Mouse (Mus musculus) adrenal gland, adult 2 months (tissue): ENCODE results near the gene Srp9. TPM values are rescaled to one million over a fixed set of nuclear protein-coding genes. Genes with fewer than 3 reads are reported as not detected.
"Not testable (repeated sequence)": the region's sequence is repeated elsewhere in the genome, so short reads cannot be mapped to it uniquely, and the experiment has no call there.

ENCODE experiments used
- DNase-seq: peaks from one replicate; pipeline ENCODE4 v3.0.0; 2021
- polyA plus RNA-seq: library from polyadenylated mRNA; depleted of rRNA; stranded (reverse); fragments of >200 nt; gene quantifications from 2 replicates; pipeline ENCODE4 v1.2.3, GENCODE M21; 2012; rRNA removed
- total RNA-seq, 2 experiments: library from RNA; stranded (reverse); gene quantifications; 2 replicates each; pipeline ENCODE4 v1.2.3; 2021

Srp9 gene
- total and polyA plus RNA-seq, 3 experiments, result 29.6 to 64.9 (median 46.4) TPM

DNA sequence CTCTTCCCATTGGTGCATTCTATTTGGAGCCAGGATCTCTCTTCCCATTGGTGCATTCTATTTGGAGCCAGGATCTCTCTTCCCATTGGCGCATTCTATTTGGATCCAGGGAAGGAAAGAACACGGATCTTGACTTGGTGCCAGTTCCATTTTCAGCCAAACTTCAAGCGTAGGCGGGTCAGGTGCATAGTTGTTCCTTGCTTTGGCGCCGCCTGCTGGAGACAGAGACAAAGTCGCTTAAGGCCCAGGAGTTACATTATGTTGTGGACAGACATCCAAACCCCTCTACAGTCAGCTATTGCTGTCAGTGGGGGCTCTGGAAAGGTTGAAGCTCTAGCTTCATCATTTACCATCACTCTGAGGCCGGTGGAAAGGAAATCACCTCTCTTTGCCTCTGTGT, 18.8 kb downstream of the Srp9 start:
- DNase-seq, result no peak

DNA sequence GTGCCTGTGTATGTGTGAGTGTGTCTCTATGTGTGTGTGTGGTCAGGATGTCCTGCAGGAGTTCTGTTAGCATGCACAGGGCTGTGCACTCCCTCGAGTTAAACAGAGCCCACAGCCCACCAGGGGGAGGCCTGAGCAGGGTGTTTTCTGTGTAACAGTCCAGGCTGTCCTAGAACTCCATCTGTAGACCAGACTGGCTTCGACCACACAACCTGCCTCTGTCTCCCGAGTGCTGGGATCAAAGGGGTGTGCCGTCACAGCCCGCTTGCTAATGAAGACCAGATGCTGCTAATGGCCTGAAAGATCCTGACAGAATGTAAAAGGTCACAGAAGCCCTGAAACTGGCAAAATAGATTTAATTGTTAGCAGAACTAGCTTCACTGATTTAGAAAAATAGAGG, 21.0 kb downstream of the Srp9 start:
- no peak for DNase-seq

DNA sequence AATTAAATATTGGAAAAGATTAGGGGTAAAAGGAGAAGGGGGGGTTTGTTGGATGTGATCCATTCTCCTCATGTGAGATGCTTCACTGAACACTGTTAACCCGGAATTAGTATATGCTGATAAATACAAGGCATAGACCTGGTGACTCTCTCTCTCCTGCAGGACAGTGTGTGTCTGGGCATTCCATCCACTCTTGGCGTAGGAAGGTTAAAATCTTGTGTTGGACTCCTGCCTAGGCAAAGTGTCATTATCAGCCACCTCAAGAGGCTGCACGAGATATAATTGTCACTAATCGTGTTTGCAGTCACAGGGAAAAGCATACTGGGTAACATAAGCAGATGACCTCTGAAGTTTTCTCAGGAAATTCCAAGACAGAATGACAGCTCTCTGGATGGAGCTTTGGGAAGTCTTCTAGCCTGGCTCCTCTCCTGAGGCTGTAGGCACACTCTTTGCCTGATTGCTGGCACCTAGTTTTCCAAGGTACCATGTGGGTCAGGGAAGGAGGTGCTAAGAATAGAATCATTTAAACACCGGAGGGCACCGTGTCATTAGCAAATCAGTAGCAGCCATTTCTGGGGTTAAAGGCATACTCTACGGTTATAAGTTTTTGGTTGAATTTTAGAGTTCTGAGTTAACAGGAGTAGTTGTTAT, 24.5 kb downstream of the Srp9 start:
- no peak for DNase-seq

DNA sequence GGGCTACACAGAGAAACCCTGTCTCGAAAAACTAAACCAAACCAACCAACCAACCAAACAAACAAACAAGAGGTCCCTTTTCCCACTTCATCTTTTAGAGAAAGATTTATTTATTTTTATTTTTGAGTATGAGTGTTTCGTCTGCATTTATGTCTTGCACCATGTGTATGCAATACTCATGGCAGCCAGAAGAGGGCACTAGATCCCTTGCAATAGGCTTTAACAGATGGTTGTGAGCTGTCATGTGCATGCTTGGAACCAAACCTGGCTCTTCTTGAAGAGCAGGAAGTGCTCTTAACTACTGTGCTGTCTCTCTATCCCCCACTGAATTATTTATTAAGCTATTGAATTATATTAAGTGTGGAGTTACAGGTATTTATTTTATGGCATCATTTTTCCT, 25.4 kb downstream of the Srp9 start:
- no peak for DNase-seq

DNA sequence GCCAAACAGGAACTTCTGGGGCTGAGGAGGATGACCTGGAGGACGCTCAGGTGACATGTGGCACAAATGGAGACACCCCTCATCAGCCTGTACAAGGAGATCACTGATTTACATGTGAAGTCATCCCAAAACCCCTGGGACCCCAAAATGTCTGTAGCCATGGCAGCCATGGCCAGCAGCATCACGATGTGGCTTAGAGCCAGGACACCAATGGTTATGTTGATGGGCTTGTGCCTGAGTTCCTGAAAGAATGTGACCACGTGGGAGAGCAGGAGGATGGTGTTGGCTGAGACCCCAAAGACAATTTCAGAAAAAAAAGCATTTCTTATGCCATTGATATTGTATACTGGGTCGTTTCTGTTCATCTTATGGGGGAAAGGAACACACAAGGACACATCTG, 33.2 kb downstream of the Srp9 start:
- no peak for DNase-seq

DNA sequence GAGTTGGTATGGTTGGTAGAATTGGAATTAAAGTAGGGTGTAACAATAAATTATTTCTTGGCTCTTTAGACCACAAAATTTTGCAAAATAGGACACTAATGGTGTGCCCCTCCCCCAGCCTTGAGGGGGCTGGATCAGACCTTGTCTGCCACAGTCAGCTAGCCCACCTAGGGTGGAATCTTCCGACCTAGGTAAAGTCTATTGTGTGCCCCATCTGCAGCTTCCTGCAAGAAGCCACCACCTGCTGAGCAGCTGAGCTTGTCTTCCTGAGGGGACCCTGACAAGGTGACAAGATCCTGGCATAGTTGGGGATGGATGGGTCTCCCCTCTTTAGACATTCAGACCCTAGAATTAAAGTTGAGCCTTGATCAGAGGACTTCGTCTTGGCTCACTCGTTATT, 35.0 kb downstream of the Srp9 start:
- no peak for DNase-seq

DNA sequence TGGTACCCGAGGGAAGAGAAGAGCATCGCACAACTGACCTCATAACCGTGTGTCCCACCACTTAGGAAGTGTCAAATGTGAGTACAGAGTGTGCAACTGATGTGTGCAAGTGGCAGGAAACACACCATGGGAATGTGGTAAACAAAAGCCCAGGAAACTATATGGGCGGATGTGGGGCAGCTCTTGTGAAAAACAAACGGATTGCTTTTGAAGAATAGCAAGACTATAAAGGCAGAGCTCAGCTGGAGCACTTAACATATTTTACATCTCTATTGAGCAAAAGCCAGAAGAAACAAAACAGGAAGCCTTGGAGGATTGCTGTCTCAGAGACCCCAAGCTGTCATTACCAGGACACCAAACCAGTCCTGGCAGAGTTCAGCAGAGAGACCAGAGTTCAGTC, 38.4 kb downstream of the Srp9 start:
- DNase-seq, result no peak

DNA sequence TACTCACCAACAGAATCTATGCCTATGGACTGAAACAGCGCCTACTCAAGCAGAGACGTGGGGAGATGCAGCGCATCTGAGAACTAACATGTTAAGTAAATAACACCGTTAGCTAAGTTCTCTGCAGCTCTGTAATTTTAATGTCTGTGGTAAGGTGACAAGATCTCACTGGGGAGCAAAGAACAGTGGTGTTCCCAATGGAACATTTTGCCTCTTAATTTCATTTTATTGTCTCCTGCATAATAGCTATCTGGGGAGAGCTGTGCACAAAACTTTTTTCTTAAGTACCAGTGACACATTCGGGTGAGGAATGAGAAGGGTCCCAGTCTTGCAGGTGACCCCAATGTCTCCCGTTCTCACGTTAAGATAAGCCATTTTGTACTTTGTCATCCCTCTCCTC, 39.8 kb downstream of the Srp9 start, which contains the start of gene Vmn1r1:
Vmn1r1 (minus strand) TSS at position 101 of the 400 bp plus-strand sequence.
- no peak for DNase-seq

DNA sequence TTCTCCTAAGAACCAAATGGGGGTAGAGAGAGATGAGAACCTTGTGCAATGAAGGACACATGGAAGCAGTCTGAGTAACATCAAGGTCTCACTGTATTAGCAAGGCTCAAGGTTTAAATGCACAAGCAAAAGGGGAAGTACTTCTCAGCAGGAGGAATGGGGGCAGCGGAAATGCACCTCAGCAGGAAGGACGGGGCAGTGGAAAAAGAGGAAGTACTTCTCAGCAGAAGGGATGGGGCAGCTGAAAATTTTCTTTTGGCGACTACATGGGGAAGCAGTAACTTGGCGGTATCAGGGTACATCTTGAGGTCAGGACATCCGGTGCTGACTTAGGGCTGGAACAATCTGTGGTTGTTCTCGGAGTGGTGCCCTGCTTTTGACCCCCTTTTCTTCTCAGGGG, 45.7 kb downstream of the Srp9 start:
- not testable (repeated sequence) for DNase-seq

DNA sequence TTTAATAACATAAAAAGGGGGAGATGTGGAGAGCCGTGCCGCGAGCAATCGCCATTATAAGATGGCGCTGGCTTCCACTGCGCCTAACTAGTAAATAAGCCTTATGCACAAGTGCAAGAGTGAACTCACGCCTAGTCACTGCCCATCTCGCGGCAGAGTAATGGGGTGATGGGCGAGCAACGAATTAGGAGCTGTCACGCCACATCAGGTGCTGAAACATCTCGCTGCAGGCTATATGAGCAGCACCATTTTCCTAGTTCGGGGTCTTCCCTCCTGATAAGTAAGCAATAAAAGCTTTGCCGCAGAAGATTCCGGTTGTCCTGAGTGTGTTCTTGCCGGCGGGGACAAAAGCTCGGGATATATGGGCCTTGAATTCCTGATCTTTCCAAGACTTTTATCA, 52.4 kb downstream of the Srp9 start:
- not testable (repeated sequence) for DNase-seq

DNA sequence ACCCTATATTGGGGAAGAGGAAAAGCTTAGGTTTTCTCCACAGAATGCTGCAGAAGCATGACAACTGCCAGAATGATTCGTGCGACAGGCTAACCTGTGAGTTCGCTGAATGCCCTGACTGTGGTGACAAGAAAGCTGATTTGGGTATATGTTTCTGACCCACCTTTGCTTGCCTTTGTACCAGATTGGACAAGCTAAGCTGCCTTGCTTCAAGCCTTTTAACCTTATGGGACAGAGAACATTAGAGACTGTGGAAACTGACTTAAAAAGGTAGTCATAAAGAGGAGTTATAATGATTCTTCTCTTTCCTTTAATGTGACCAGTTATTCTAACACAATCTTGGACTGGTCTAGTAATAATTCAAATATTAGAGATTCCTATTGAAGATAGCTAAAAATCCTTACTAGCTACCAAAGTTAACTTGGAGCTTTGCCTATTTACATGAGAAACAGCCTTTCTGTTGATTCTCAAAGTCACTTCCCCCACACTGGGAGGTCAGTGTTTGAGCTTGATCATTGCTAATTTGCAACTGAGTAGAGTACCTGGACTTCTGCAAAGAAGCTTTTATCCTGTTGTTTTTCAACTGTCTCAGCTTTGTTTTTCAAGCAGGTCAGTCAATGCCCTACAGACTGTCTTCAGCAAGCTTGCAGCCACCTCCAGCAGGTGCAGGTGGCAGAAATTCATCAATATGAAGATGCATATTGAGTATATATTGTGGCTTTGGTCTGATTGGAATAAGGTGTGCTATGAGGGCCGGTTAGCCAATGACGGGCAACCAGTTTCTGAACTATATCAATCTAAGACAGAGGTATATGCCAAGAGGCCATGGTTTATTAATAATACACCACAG, 57.1 kb downstream of the Srp9 start:
- DNase-seq, result no peak

Other genes starting within 250 kb of the Srp9 start
- 10 to 100 TPM; 64.5 to 69.0 TPM for gene Enah, start 104.7 kb upstream of the Srp9 start, total RNA-seq
- gene Enah, start 104.7 kb upstream of the Srp9 start, polyA plus RNA-seq, result 17.3 and 21.9 TPM in 2 replicates
- gene Vmn1r1, start 39.7 kb downstream of the Srp9 start, total RNA-seq, result not detected
- not detected in 2 replicates for gene Vmn1r1, start 39.7 kb downstream of the Srp9 start, polyA plus RNA-seq
- 100 to 1,000 TPM in 1 of 2 experiments, 10 to 100 TPM in 1; 88.3 to 109 TPM for gene Degs1, start 158.1 kb downstream of the Srp9 start, total RNA-seq
- 41.6 and 50.5 TPM in 2 replicates for gene Degs1, start 158.1 kb downstream of the Srp9 start, polyA plus RNA-seq
- 10 to 100 TPM; 32.3 to 51.9 TPM for gene Fbxo28, start 216.9 kb downstream of the Srp9 start, total RNA-seq
- gene Fbxo28, start 216.9 kb downstream of the Srp9 start, polyA plus RNA-seq, result 5.4 and 11.3 TPM in 2 replicates